Mouse (Mus musculus) lung, postnatal 0 days (tissue): Measurements from ENCODE around the gene Ccdc151.

Source experiments
- CTCF ChIP-seq: IDR thresholded peaks from 2 replicates; pipeline ENCODE4 v1.5.1; 2016; ENCODE audit warnings: antibody characterized with exemption, mild to moderate bottlenecking
- EP300 ChIP-seq: IDR thresholded peaks from 2 replicates; pipeline ENCODE4 v1.6.1; 2016; ENCODE audit warnings: antibody characterized with exemption, mild to moderate bottlenecking, control low read depth

- no peak for TF ChIP-seq CTCF
- no peak for TF ChIP-seq EP300
Observed at GRCm38 (mm10) chr9:22030386-22030785, 28.0 kb upstream of the Ccdc151 start.
